Mouse (Mus musculus): ENCODE data around the gene Tmem239. TPM values are rescaled to one million over a fixed set of nuclear protein-coding genes. Genes with fewer than 3 reads are reported as not detected.

The Tmem239 gene
- polyA plus RNA-seq, 1 experiment from 2014 or later: 0.12 TPM

- peaks cover 8% of the 10 kb centered on the region; the same call in 1 of the 2 replicates for H3K27me3 ChIP-seq (ENCODE audit: low read depth, poor library complexity, severe bottlenecking)
- no peaks in the 10 kb centered on the region for H3K9me3 ChIP-seq (replicated peaks)
- no peak overlapping the region for H3K4me3 ChIP-seq
- no peak overlapping the region for H3K27ac ChIP-seq (replicated peaks)
- no peak for DNase-seq (ENCODE audit: low spot score)
- WGBS: 89% methylated on average over 11 of the region's 11 CpGs
- peaks cover 35% of the 10 kb centered on the region for H3K36me3 ChIP-seq
- no peaks in the 10 kb centered on the region for H3K4me1 ChIP-seq
Measured at GRCm38 (mm10) chr2:130390993-130391625, 15.2 kb upstream of the Tmem239 start.

- WGBS: 90% methylated on average over 3 of the region's 3 CpGs
- peaks cover 7% of the 10 kb centered on the region for H3K27me3 ChIP-seq (ENCODE audit: low read depth, poor library complexity, severe bottlenecking)
- H3K4me3 ChIP-seq: no peak overlapping the region
- no peak overlapping the region for H3K27ac ChIP-seq (replicated peaks)
- H3K4me1 ChIP-seq: peaks cover 16% of the 10 kb centered on the region
- H3K9me3 ChIP-seq (replicated peaks): no peaks in the 10 kb centered on the region
- DNase-seq (ENCODE audit: low spot score): no peak
- peaks cover 35% of the 10 kb centered on the region for H3K36me3 ChIP-seq
Measured at GRCm38 (mm10) chr2:130392836-130393235, 13.4 kb upstream of the Tmem239 start.

- H3K4me3 ChIP-seq: no peak overlapping the region
- DNase-seq (ENCODE audit: low spot score): no peak
- H3K27ac ChIP-seq (replicated peaks): no peak overlapping the region
- H3K27me3 ChIP-seq (ENCODE audit: low read depth, poor library complexity, severe bottlenecking): peaks cover 25% of the 10 kb centered on the region
- H3K9me3 ChIP-seq (replicated peaks): no peaks in the 10 kb centered on the region
- H3K4me1 ChIP-seq: peaks cover 22% of the 10 kb centered on the region
- WGBS: 94% methylated on average over 11 of the region's 11 CpGs
- H3K36me3 ChIP-seq: peaks cover 31% of the 10 kb centered on the region
Measured at GRCm38 (mm10) chr2:130395696-130396095, 10.6 kb upstream of the Tmem239 start.

- Histone ChIP-seq H3K4me1 (peaks cover 31% of the 10 kb centered on the region), H3K9me3 (replicated peaks) (no peaks in the 10 kb centered on the region), H3K27ac (replicated peaks) (peak within 1 kb of the TSS; percentile 87), H3K36me3 (peaks cover 25% of the 10 kb centered on the region), H3K27me3 (ENCODE audit: low read depth, poor library complexity, severe bottlenecking) (peaks cover 25% of the 10 kb centered on the region), H3K4me3 (peak within 1 kb of the TSS; percentile 68)
- WGBS: under 1% methylated on average over 53 of the region's 53 CpGs
- peak; percentile 79 for DNase-seq (ENCODE audit: low spot score)
Measured at GRCm38 (mm10) chr2:130397186-130397985, 8.9 kb upstream of the Tmem239 start, which contains the start of gene Cpxm1. TSS of gene Cpxm1 (minus strand) at chr2:130397574.

GRCm38 (mm10) chr2:130398091-130398490 lies 8.2 kb upstream of the Tmem239 start:
- peaks cover 22% of the 10 kb centered on the region for H3K36me3 ChIP-seq
- peaks cover 25% of the 10 kb centered on the region for H3K27me3 ChIP-seq (ENCODE audit: low read depth, poor library complexity, severe bottlenecking)
- peaks cover 31% of the 10 kb centered on the region for H3K4me1 ChIP-seq
- 14% methylated on average over 14 of the region's 14 CpGs for WGBS
- peak overlapping the region; percentile 68 for H3K4me3 ChIP-seq
- peak overlapping the region; percentile 87 for H3K27ac ChIP-seq (replicated peaks)
- DNase-seq (ENCODE audit: low spot score): no peak
- no peaks in the 10 kb centered on the region for H3K9me3 ChIP-seq (replicated peaks)

GRCm38 (mm10) chr2:130400046-130400445 lies 6.2 kb upstream of the Tmem239 start:
- Histone ChIP-seq H3K27ac (replicated peaks) (no peak overlapping the region), H3K36me3 (peaks cover 4% of the 10 kb centered on the region), H3K4me1 (peaks cover 31% of the 10 kb centered on the region), H3K27me3 (ENCODE audit: low read depth, poor library complexity, severe bottlenecking) (peaks cover 25% of the 10 kb centered on the region), H3K4me3 (no peak overlapping the region), H3K9me3 (replicated peaks) (no peaks in the 10 kb centered on the region)
- whole genome bisulfite sequencing: 95% methylated on average over 1 of the region's 1 CpGs
- DNase-seq (ENCODE audit: low spot score): no peak

- H3K4me3 ChIP-seq: no peak overlapping the region
- WGBS: 87% methylated on average over 4 of the region's 4 CpGs
- DNase-seq (ENCODE audit: low spot score): no peak
- H3K4me1 ChIP-seq: peaks cover 25% of the 10 kb centered on the region
- peaks cover 22% of the 10 kb centered on the region for H3K27me3 ChIP-seq (ENCODE audit: low read depth, poor library complexity, severe bottlenecking)
- H3K27ac ChIP-seq (replicated peaks): no peak overlapping the region
- no peaks in the 10 kb centered on the region for H3K9me3 ChIP-seq (replicated peaks)
- H3K36me3 ChIP-seq: no peaks in the 10 kb centered on the region
Measured at GRCm38 (mm10) chr2:130401891-130402290, 4.4 kb upstream of the Tmem239 start.

GRCm38 (mm10) chr2:130404939-130405338 lies 1.3 kb upstream of the Tmem239 start, which contains the start of the genes Gm28372 and 1700020A23Rik:
TSS of gene Gm28372 (plus strand) at chr2:130405239.
TSS of gene 1700020A23Rik (plus strand) at chr2:130405259.
- no peak for DNase-seq (ENCODE audit: low spot score)
- no peak within 1 kb of the TSS for H3K4me3 ChIP-seq
- H3K9me3 ChIP-seq (replicated peaks): no peaks in the 10 kb centered on the region
- H3K4me1 ChIP-seq: peaks cover 16% of the 10 kb centered on the region
- 90% methylated on average over 1 of the region's 1 CpGs for WGBS
- no peaks in the 10 kb centered on the region for H3K36me3 ChIP-seq
- 0 out of 2 replicates have a peak, but pooled peaks cover 2% of the 10 kb centered on the region for H3K27me3 ChIP-seq (ENCODE audit: low read depth, poor library complexity, severe bottlenecking)
- no peak within 1 kb of the TSS for H3K27ac ChIP-seq (replicated peaks)

GRCm38 (mm10) chr2:130408194-130408593 lies 1.9 kb downstream of the Tmem239 start:
- Histone ChIP-seq H3K27ac (replicated peaks) (no peak overlapping the region), H3K36me3 (no peaks in the 10 kb centered on the region), H3K9me3 (replicated peaks) (no peaks in the 10 kb centered on the region), H3K4me1 (peaks cover 13% of the 10 kb centered on the region), H3K27me3 (ENCODE audit: low read depth, poor library complexity, severe bottlenecking) (0 out of 2 replicates have a peak, but pooled peaks cover 2% of the 10 kb centered on the region), H3K4me3 (no peak overlapping the region)
- WGBS: 22% methylated on average over 6 of the region's 6 CpGs
- peak; percentile 51 for DNase-seq (ENCODE audit: low spot score)

GRCm38 (mm10) chr2:130411558-130412495 lies 5.5 kb downstream of the Tmem239 start:
- Histone ChIP-seq H3K4me3 (no peak overlapping the region), H3K9me3 (replicated peaks) (no peaks in the 10 kb centered on the region), H3K36me3 (no peaks in the 10 kb centered on the region), H3K27me3 (ENCODE audit: low read depth, poor library complexity, severe bottlenecking) (no peaks in the 10 kb centered on the region), H3K4me1 (peaks cover 13% of the 10 kb centered on the region), H3K27ac (replicated peaks) (0 out of 2 replicates have a peak overlapping the region, but pooled peaks have one; percentile 6)
- DNase-seq (ENCODE audit: low spot score): peak; percentile 86
- WGBS: 38% methylated on average over 16 of the region's 16 CpGs

- Histone ChIP-seq H3K27ac (replicated peaks) (no peak overlapping the region), H3K9me3 (replicated peaks) (no peaks in the 10 kb centered on the region), H3K27me3 (ENCODE audit: low read depth, poor library complexity, severe bottlenecking) (no peaks in the 10 kb centered on the region), H3K4me3 (no peak overlapping the region), H3K36me3 (no peaks in the 10 kb centered on the region), H3K4me1 (peaks cover 13% of the 10 kb centered on the region)
- WGBS: 84% methylated on average over 3 of the region's 3 CpGs
- no peak for DNase-seq (ENCODE audit: low spot score)
Measured at GRCm38 (mm10) chr2:130412775-130413174, 6.5 kb downstream of the Tmem239 start.
